Mouse (Mus musculus) cerebellum, adult 2 months (tissue): ENCODE data around the gene Smim8.

Experiments used
- CTCF ChIP-seq: fragments of 200-500 bp; IDR thresholded peaks from 2 replicates; pipeline ENCODE4 v1.5.1; 2011; ENCODE audit warnings: low read depth, mild to moderate bottlenecking, control low read depth, low read length, moderate library complexity, borderline replicate concordance; ENCODE audit not compliant: insufficient read depth
- POLR2A ChIP-seq: fragments of 200-500 bp; IDR thresholded peaks from 2 replicates; pipeline ENCODE4 v1.6.1; 2011; ENCODE audit warnings: low read length, control low read depth, borderline replicate concordance; ENCODE audit not compliant: insufficient read depth

DNA sequence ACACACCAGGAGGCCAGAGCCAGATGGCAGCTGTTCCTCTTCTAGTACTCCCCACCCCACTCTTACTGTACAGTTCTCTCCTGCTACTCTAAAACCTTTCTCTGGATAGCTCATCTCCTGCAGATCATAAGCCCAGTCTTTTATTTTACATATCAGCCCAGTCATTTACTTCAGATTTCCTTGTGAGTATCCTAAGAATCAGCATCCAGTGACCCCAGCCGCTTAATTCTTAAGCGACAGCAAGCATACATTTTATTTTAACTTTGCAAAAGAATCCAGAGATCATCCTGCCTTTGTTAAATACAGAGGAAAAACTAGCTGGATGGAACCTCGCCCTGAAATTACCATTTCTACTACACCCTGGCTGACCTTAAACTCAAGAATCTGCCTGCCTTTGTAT is 43.8 kb downstream of the Smim8 start:
- TF ChIP-seq CTCF, result no peak
- TF ChIP-seq POLR2A, result no peak
